Mouse (Mus musculus) liver, embryonic 12.5 days (tissue): ENCODE data around the gene Adat2. TPM values are rescaled to one million over a fixed set of nuclear protein-coding genes. Genes with fewer than 3 reads are reported as not detected.
A peak's percentile ranks its signal among the peaks of the same experiment; 100 is the strongest.

Experiments
- ATAC-seq: fragments of 200-750 bp; cut with Nextera tagmentation; 2 replicates; pipeline ENCODE4 v1.8.0; 2017; ENCODE audit warnings: moderate number of reproducible peaks, mild to moderate bottlenecking, moderate library complexity
- H3K27ac ChIP-seq: fragments of 300-500 bp; sonication (generic); 2 replicates; pipeline ENCODE4 v1.5.1; 2016; ENCODE audit warnings: mild to moderate bottlenecking
- H3K27me3 ChIP-seq: fragments of 300-500 bp; sonication (generic); replicated peaks from 2 replicates; pipeline ENCODE4 v1.6.1; 2016; ENCODE audit warnings: mild to moderate bottlenecking, moderate library complexity
- H3K36me3 ChIP-seq: fragments of 300-500 bp; sonication (generic); 2 replicates; pipeline ENCODE4 v1.6.1; 2016; ENCODE audit warnings: mild to moderate bottlenecking, moderate library complexity
- H3K4me1 ChIP-seq: fragments of 300-500 bp; sonication (generic); 2 replicates; pipeline ENCODE4 v1.6.1; 2016
- H3K4me2 ChIP-seq: fragments of 300-500 bp; sonication (generic); 2 replicates; pipeline ENCODE4 v1.6.1; 2016; ENCODE audit warnings: mild to moderate bottlenecking, moderate library complexity
- H3K4me3 ChIP-seq: fragments of 300-500 bp; sonication (generic); 2 replicates; pipeline ENCODE4 v1.5.1; 2016; ENCODE audit warnings: mild to moderate bottlenecking, moderate library complexity
- H3K9ac ChIP-seq: fragments of 300-500 bp; sonication (generic); 2 replicates; pipeline ENCODE4 v1.6.1; 2016; ENCODE audit warnings: mild to moderate bottlenecking, moderate library complexity
- H3K9me3 ChIP-seq: fragments of 300-500 bp; sonication (generic); replicated peaks from 2 replicates; pipeline ENCODE4 v1.6.1; 2016; ENCODE audit warnings: mild to moderate bottlenecking, moderate library complexity
- WGBS: fragments of 180-500 bp; shearing (Covaris S2); methylation state at CpG from one replicate; pipeline ENCODE4 v1.1.7; 2016; ENCODE audit not compliant: insufficient replicate concordance; 5-methylcytosine and 5-hydroxymethylcytosine counted together
- polyA plus RNA-seq: library from polyadenylated mRNA; unstranded; fragments of >200 nt; fragmentation: Nextera tagmentation; extraction: Ambion mirVana; gene quantifications from 2 replicates; pipeline ENCODE4 v1.2.1, GENCODE M21; 2016

Gene Adat2
- polyA plus RNA-seq, 1 experiment from 2014 or later = 4.0 TPM

- H3K4me1 ChIP-seq = no peaks in the 10 kb centered on the region
- no peak overlapping the region for H3K27ac ChIP-seq
- H3K9ac ChIP-seq = no peak overlapping the region
- H3K4me2 ChIP-seq = peak overlapping the region; percentile 37
- H3K9me3 ChIP-seq = no peaks in the 10 kb centered on the region
- no peak for ATAC-seq
- no peaks in the 10 kb centered on the region for H3K27me3 ChIP-seq
- H3K4me3 ChIP-seq = no peak overlapping the region
- H3K36me3 ChIP-seq = peaks cover 39% of the 10 kb centered on the region
- WGBS = 61% methylated on average over 8 of the region's 8 CpGs
These were observed 12.4 kb downstream of the Adat2 start for GRCm38 (mm10) chr10:13565080-13565448.

GRCm38 (mm10) chr10:13566393-13566792 lies 13.7 kb downstream of the Adat2 start:
- Histone ChIP-seq H3K9me3 (no peaks in the 10 kb centered on the region), H3K9ac (no peak overlapping the region), H3K27me3 (no peaks in the 10 kb centered on the region), H3K4me1 (no peaks in the 10 kb centered on the region), H3K36me3 (peaks cover 26% of the 10 kb centered on the region), H3K4me3 (no peak overlapping the region), H3K27ac (no peak overlapping the region), H3K4me2 (0 out of 2 replicates have a peak overlapping the region, but pooled peaks have one; percentile 10)
- no peak; the same call in 1 of the 2 replicates for ATAC-seq
- 58% methylated on average over 13 of the region's 13 CpGs for WGBS

GRCm38 (mm10) chr10:13569818-13570217 lies 17.1 kb downstream of the Adat2 start:
- no peak overlapping the region for H3K4me3 ChIP-seq
- no peaks in the 10 kb centered on the region for H3K36me3 ChIP-seq
- ATAC-seq = no peak
- H3K27ac ChIP-seq = no peak overlapping the region
- H3K27me3 ChIP-seq = no peaks in the 10 kb centered on the region
- no peak overlapping the region for H3K9ac ChIP-seq
- H3K4me1 ChIP-seq = no peaks in the 10 kb centered on the region
- no peak overlapping the region for H3K4me2 ChIP-seq
- no peaks in the 10 kb centered on the region for H3K9me3 ChIP-seq
- 57% methylated on average over 7 of the region's 7 CpGs for WGBS

DNA sequence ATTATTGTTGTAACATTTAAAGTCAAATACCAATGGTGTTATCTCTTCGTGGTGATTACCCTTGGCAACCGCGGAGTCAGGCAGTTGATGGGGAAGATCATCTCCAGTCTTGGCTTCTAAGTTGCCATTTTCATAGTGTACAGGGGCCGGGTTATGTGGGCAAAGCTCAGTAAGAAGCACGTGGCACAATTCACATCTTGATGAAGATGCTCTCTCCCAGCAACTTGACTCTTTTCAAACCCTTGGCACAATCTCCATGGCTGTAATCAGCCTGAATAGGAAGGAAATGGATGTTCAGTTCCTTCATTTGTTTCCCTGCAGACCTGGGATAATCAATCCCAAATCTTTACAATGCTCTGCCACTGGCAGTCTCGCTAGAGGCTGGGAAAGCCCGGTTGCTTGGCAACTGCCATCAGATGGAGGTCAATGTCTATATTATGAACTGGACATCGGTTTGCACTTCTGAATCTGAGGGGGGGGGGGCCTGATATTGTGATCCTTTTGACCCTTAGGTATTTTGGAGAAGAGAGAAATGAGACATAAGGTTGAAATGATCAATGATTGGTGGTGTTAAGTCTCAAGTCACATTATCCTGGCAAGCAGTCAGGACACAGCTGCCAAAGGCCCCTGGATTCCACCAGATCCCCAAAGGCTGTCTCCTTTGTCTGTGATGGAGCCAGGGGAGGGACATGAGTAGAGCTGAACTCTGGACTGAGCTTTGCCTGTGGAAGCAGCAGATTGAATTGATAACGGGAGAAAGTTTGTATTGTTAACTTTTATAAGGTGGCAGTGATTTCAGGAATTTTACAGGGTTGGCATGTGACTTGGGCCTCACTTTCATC lies 18.2 kb downstream of the Adat2 start:
- H3K9ac ChIP-seq = no peak overlapping the region
- H3K27me3 ChIP-seq = no peaks in the 10 kb centered on the region
- WGBS = 60% methylated on average over 9 of the region's 9 CpGs
- no peaks in the 10 kb centered on the region for H3K9me3 ChIP-seq
- no peak for ATAC-seq
- H3K36me3 ChIP-seq = no peaks in the 10 kb centered on the region
- no peak overlapping the region for H3K4me2 ChIP-seq
- H3K4me3 ChIP-seq = no peak overlapping the region
- H3K27ac ChIP-seq = no peak overlapping the region
- H3K4me1 ChIP-seq = no peaks in the 10 kb centered on the region

GRCm38 (mm10) chr10:13572003-13572402 lies 19.3 kb downstream of the Adat2 start:
- Histone ChIP-seq H3K4me2 (no peak overlapping the region), H3K4me1 (no peaks in the 10 kb centered on the region), H3K9ac (no peak overlapping the region), H3K4me3 (no peak overlapping the region), H3K27me3 (no peaks in the 10 kb centered on the region), H3K36me3 (no peaks in the 10 kb centered on the region), H3K27ac (no peak overlapping the region), H3K9me3 (no peaks in the 10 kb centered on the region)
- no peak for ATAC-seq
- WGBS = 59% methylated on average over 10 of the region's 10 CpGs

DNA sequence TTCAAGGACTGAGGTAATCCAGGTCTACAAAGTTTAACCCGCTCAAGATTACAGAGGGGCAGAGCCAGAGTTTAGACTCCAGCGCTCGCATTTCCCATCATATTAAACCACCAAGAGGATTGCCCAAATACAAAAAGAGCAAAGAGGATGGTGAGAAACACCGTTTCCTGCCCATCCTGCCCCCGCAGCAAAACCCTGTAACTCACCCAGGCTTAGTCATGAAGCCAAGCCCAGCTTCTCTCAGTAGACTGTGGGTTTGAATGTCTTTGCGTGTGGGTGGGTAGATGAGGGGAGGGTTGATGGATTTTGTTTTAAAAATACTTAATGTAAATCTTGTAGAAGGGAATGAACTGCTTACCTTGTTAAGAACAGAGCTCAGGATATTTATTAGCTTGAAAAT lies 19.7 kb downstream of the Adat2 start:
- H3K9me3 ChIP-seq = no peaks in the 10 kb centered on the region
- no peaks in the 10 kb centered on the region for H3K4me1 ChIP-seq
- no peak overlapping the region for H3K27ac ChIP-seq
- H3K36me3 ChIP-seq = no peaks in the 10 kb centered on the region
- no peak overlapping the region for H3K9ac ChIP-seq
- ATAC-seq = no peak
- H3K4me3 ChIP-seq = no peak overlapping the region
- 70% methylated on average over 6 of the region's 6 CpGs for WGBS
- H3K4me2 ChIP-seq = no peak overlapping the region
- no peaks in the 10 kb centered on the region for H3K27me3 ChIP-seq

DNA sequence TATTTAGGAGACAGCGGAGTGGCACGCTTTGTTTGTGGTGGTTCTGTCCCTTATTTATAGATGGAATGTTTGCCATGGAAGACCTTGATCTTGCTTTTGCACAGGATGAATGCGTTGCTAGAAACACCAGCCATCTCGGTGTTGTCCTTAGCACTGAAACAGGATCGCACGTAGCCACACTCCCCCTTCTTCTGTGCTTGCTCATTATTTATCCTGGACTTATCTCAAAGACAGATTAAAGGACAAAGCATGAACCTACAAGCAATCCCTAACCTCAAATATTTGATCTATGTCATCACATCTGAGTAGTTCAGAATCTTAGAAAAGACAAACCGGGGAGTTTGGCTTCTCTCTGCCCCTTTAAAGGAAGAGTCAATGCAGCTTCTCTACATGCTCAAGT lies 24.4 kb downstream of the Adat2 start:
- H3K4me3 ChIP-seq = no peak overlapping the region
- no peaks in the 10 kb centered on the region for H3K36me3 ChIP-seq
- no peak overlapping the region for H3K4me2 ChIP-seq
- no peaks in the 10 kb centered on the region for H3K27me3 ChIP-seq
- no peak for ATAC-seq
- H3K9ac ChIP-seq = no peak overlapping the region
- WGBS = 82% methylated on average over 7 of the region's 7 CpGs
- H3K9me3 ChIP-seq = no peaks in the 10 kb centered on the region
- H3K27ac ChIP-seq = no peak overlapping the region
- no peaks in the 10 kb centered on the region for H3K4me1 ChIP-seq

GRCm38 (mm10) chr10:13587914-13588313 lies 35.2 kb downstream of the Adat2 start:
- 51% methylated on average over 2 of the region's 2 CpGs for WGBS
- Histone ChIP-seq H3K9ac (no peak overlapping the region), H3K4me3 (no peak overlapping the region), H3K27ac (no peak overlapping the region), H3K27me3 (no peaks in the 10 kb centered on the region; the same call in 1 of the 2 replicates), H3K9me3 (no peaks in the 10 kb centered on the region), H3K4me2 (no peak overlapping the region), H3K4me1 (no peaks in the 10 kb centered on the region), H3K36me3 (no peaks in the 10 kb centered on the region)
- no peak for ATAC-seq

DNA sequence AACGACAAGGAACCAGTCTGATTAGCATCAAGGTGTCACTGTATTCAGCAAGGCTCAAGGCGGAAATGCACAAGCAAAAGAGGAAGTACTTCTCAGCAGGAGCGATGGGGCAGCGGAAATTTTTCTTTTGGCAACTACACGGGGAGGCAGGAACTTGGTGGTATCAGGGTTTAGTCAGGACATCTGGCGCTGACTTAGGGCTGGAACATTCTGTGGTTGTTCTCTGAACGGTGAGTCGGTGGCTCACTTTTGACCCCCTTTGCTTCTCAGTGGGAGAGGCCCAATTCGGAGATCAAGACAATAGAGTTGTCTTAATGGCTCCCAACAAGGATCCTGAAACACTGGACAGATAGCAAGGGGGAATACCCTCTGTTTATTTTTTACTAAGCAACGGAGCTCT lies 39.5 kb downstream of the Adat2 start:
- no peaks in the 10 kb centered on the region; the same call in 1 of the 2 replicates for H3K27me3 ChIP-seq
- no peak overlapping the region for H3K4me2 ChIP-seq
- H3K27ac ChIP-seq = no peak overlapping the region
- ATAC-seq = no peak
- 82% methylated on average over 10 of the region's 10 CpGs for WGBS
- no peaks in the 10 kb centered on the region for H3K4me1 ChIP-seq
- H3K9me3 ChIP-seq = no peaks in the 10 kb centered on the region
- H3K36me3 ChIP-seq = no peaks in the 10 kb centered on the region
- H3K4me3 ChIP-seq = no peak overlapping the region
- no peak overlapping the region for H3K9ac ChIP-seq

DNA sequence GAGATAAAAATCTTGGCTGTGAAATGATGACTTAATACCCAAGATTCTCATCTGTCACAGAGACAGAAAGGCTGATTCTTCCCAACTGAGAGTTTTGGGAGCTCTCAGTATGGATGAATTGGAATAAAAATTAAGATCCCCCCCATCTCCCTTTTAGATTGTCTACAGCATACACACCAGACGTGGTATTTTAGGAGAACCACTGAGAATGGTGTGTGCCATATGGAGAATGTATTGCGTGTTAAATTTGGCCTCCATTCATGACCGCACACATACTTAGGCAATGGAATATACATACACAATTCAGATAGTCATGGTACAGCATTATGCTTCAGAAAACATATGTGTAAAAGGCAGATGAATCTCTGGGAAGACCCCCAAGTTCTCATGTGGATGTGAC lies 40.8 kb downstream of the Adat2 start:
- ATAC-seq = no peak
- H3K9ac ChIP-seq = no peak overlapping the region
- H3K27me3 ChIP-seq = no peaks in the 10 kb centered on the region
- H3K36me3 ChIP-seq = no peaks in the 10 kb centered on the region
- no peak overlapping the region for H3K27ac ChIP-seq
- H3K4me3 ChIP-seq = no peak overlapping the region
- H3K9me3 ChIP-seq = no peaks in the 10 kb centered on the region
- H3K4me2 ChIP-seq = no peak overlapping the region
- 75% methylated on average over 3 of the region's 3 CpGs for WGBS
- no peaks in the 10 kb centered on the region for H3K4me1 ChIP-seq

DNA sequence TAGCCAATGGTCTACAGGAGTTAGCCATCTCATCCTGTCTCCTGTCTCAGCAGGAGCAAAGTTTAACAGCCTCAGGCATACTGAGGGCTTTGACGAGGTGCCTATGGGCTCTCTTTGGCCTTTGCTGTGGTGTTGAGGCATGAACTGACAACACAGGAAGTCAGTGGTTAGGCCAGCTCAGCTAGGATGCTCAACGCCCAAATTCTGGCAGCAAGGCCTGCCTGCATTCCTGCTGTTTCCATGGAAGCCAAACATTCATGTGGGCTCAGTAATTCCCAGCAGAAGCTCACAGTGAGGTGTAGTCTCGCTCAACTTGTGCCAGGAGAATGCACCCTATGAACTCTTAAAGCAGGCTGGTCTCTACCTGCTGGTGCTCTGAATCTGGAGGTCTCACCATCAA lies 43.4 kb downstream of the Adat2 start:
- H3K27ac ChIP-seq = no peak overlapping the region
- ATAC-seq = no peak
- H3K27me3 ChIP-seq = no peaks in the 10 kb centered on the region
- no peak overlapping the region for H3K4me3 ChIP-seq
- no peaks in the 10 kb centered on the region for H3K4me1 ChIP-seq
- 24% methylated on average over 3 of the region's 3 CpGs for WGBS
- no peak overlapping the region for H3K4me2 ChIP-seq
- H3K36me3 ChIP-seq = no peaks in the 10 kb centered on the region
- H3K9ac ChIP-seq = no peak overlapping the region
- no peaks in the 10 kb centered on the region for H3K9me3 ChIP-seq

DNA sequence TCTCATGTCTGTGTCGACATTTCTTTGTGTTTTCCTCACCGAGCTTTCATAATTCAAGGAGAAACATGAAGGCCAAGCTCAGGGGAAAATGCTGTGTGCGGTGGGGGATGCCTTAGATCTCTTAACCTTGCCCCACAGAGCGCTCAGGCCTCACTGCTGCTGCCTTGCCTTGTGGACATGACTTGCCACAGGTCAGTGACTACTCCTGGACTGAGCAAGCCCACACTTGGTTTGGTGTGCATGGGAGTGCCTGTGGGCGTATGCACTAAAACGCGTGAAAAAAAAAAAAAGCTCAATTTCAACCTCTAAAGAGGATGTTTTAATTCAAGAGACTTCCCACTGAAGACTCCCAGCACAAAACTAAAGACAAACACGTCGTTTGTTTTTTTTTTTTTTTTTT lies 44.2 kb downstream of the Adat2 start:
- H3K36me3 ChIP-seq = no peaks in the 10 kb centered on the region
- no peaks in the 10 kb centered on the region for H3K27me3 ChIP-seq
- no peak overlapping the region for H3K4me2 ChIP-seq
- H3K4me3 ChIP-seq = no peak overlapping the region
- no peaks in the 10 kb centered on the region for H3K9me3 ChIP-seq
- 74% methylated on average over 9 of the region's 9 CpGs for WGBS
- no peak overlapping the region for H3K27ac ChIP-seq
- H3K9ac ChIP-seq = no peak overlapping the region
- ATAC-seq = no peak
- H3K4me1 ChIP-seq = no peaks in the 10 kb centered on the region

GRCm38 (mm10) chr10:13597491-13597890 lies 44.8 kb downstream of the Adat2 start:
- WGBS = 75% methylated on average over 8 of the region's 8 CpGs
- no peak overlapping the region for H3K4me3 ChIP-seq
- H3K27me3 ChIP-seq = no peaks in the 10 kb centered on the region
- no peak overlapping the region for H3K9ac ChIP-seq
- no peak overlapping the region for H3K27ac ChIP-seq
- H3K36me3 ChIP-seq = no peaks in the 10 kb centered on the region
- ATAC-seq = no peak
- H3K4me1 ChIP-seq = no peaks in the 10 kb centered on the region
- H3K4me2 ChIP-seq = no peak overlapping the region
- no peaks in the 10 kb centered on the region for H3K9me3 ChIP-seq
